Mouse (Mus musculus) small intestine, adult 2 months (tissue): ENCODE measurements around the gene Sec61b.

Experiments
- CTCF ChIP-seq: fragments of 200-500 bp; IDR thresholded peaks from 2 replicates; pipeline ENCODE4 v1.5.1; 2012; ENCODE audit warnings: low read depth, mild to moderate bottlenecking, control low read depth, inconsistent platforms, low read length, moderate library complexity, mixed read lengths; ENCODE audit not compliant: insufficient replicate concordance, insufficient read length; ENCODE audit errors: extremely low read depth
- POLR2A ChIP-seq: fragments of 200-500 bp; IDR thresholded peaks from 2 replicates; pipeline ENCODE4 v1.6.1; 2012; ENCODE audit warnings: low read depth, mild to moderate bottlenecking, control low read depth, inconsistent platforms, low read length, moderate library complexity

DNA sequence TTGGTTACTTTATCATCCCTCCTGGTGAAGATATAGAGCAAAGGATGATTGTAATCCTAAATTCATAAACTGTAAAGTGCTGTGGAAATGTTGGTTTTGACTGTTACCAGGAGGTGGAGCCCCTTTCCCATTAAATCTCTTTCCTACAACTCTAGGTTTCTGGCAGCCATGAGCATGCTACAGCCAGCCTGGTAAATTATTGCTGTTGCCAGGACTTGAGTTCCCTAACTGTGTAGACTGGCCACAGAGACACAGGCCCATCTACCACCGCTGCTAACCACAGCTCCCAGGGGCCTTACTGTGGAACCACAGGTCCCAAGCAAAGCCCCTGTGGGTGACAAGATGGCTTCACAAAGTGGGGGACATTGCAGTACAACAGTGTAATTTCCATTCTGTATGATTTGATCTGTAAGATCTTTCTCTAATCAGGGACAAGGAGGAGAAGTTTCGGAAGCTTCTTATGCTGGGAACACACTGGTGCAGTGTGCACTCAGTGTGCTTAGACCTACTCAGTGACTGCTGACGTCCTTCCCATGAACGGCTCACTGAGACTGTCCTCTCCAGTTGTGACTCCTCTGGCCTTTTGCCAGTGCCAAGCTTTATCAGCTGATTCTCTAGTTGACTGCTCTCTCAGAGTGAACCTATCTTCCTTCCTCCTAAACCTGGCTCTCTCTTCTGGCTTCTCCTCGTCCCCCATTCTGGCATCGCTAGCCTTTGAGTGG, 47.6 kb downstream of the Sec61b start:
- TF ChIP-seq CTCF (no peak), POLR2A (no peak)
